ENCODE assay signal across 16 mouse cellular contexts in the genomic region with DNA sequence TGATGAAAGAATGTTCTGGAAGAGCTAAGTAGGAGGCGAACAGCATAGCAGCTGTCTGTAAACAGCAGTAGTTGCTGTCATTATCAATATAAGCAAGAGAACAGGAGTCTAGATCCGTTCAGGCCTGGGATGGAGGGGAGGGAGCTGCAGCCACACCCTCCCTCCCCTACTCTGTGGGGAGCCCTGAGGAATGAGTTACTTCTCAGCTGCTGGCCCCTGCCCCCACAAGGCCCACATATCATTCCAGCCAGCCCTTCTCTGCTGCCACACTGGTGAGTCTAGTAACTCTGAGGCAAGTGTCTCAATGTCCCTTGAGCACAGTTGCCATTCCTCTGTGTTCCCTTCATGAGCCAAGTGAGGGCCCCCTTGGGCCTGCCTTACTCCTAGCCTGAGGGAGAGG. TPM values are rescaled to one million over a fixed set of nuclear protein-coding genes. Genes with fewer than 3 reads are reported as not detected.
DNase-seq lines count a peak whose midpoint lies in the region; ATAC-seq and TF ChIP-seq lines count a peak whose summit lies in the region.
"Had no signal": no experiment of that assay in that cellular context is flagged by ENCODE, and none has a peak within 500 bp of the region (broad histone marks: within the 10 kb centered on the region; RNA-seq: fewer than 3 reads in every experiment).

No protein-coding gene starts in this region.

- ATAC-seq in midbrain, embryonic 14.5 days (ENCODE audit: low FRiP score, low TSS enrichment): no peak
- ATAC-seq in liver, postnatal 0 days: peak; percentile 49
- ATAC-seq: CD4-positive, CD25-positive, alpha-beta regulatory T cell, adult 4 months; intestine, embryonic 16.5 days had no signal

- H3K36me3 ChIP-seq in midbrain, embryonic 10.5 days: no peaks in the 10 kb centered on the region
- H3K36me3 ChIP-seq in midbrain, embryonic 14.5 days (ENCODE audit: control insufficient read depth, insufficient read depth, low read length): no peaks in the 10 kb centered on the region
- no peaks in the 10 kb centered on the region for H3K36me3 ChIP-seq in limb, embryonic 10.5 days
- no peaks in the 10 kb centered on the region for H3K36me3 ChIP-seq in liver, postnatal 0 days (replicated peaks; ENCODE audit: insufficient read depth, low read length)
- H3K36me3 ChIP-seq: embryonic facial prominence, embryonic 10.5 days; hindbrain, embryonic 13.5 days had no signal

- TF ChIP-seq EP300 in liver, postnatal 0 days (IDR thresholded peaks at IDR 0.05; ENCODE audit: low read depth): no peak

- H3K27ac ChIP-seq in midbrain, embryonic 10.5 days (replicated peaks): peak overlapping the region; percentile 63
- H3K27ac ChIP-seq in midbrain, embryonic 14.5 days (replicated peaks; ENCODE audit: low read depth, low read length): no peak overlapping the region
- peak overlapping the region; percentile 32 for H3K27ac ChIP-seq in limb, embryonic 10.5 days
- H3K27ac ChIP-seq in liver, postnatal 0 days (ENCODE audit: low read depth): peak overlapping the region; percentile 51; the same call in 1 of the 2 replicates
- H3K27ac ChIP-seq: hindbrain, embryonic 13.5 days had no signal

- no peak for DNase-seq in midbrain, embryonic 10.5 days (ENCODE audit: low spot score)
- no peak for DNase-seq in midbrain, embryonic 14.5 days
- peak; percentile 34 for DNase-seq in c-Kit-positive CD71-positive TER-119-negative erythroid progenitor cells, embryonic 14.5 days (ENCODE audit: low read depth)
- DNase-seq in limb, embryonic 10.5 days (ENCODE audit: low spot score): no peak
- DNase-seq in liver, postnatal 0 days: peak; percentile 31
- DNase-seq in testis, postnatal 10 days (ENCODE audit: low spot score): no peak
- no peak for DNase-seq in embryo, embryonic 9.5 days (ENCODE audit: extremely low spot score)
- DNase-seq: adrenal gland, postnatal 25 days; cerebellum, postnatal 14 days; kidney, postnatal 25 days; lung, adult 2 months; right cerebral cortex, postnatal 14 days had no signal

- peaks cover 13% of the 10 kb centered on the region for H3K4me1 ChIP-seq in midbrain, embryonic 10.5 days
- H3K4me1 ChIP-seq in midbrain, embryonic 14.5 days (ENCODE audit: control insufficient read depth, insufficient read depth, low read length): no peaks in the 10 kb centered on the region
- H3K4me1 ChIP-seq in limb, embryonic 10.5 days: peaks cover 7% of the 10 kb centered on the region
- peaks cover 17% of the 10 kb centered on the region for H3K4me1 ChIP-seq in liver, postnatal 0 days (ENCODE audit: insufficient read depth)

- H3K27me3 ChIP-seq in midbrain, embryonic 10.5 days (ENCODE audit: low read depth, poor library complexity, severe bottlenecking): no peaks in the 10 kb centered on the region
- no peaks in the 10 kb centered on the region for H3K27me3 ChIP-seq in midbrain, embryonic 14.5 days (ENCODE audit: control insufficient read depth, insufficient read depth, low read length)
- H3K27me3 ChIP-seq in limb, embryonic 10.5 days (ENCODE audit: low read depth, poor library complexity, severe bottlenecking): no peaks in the 10 kb centered on the region
- H3K27me3 ChIP-seq in liver, postnatal 0 days (ENCODE audit: insufficient read depth, low read length): no peaks in the 10 kb centered on the region
- H3K27me3 ChIP-seq: hindbrain, embryonic 13.5 days had no signal

- no peak overlapping the region for H3K4me2 ChIP-seq in midbrain, embryonic 14.5 days (ENCODE audit: low read length)
- H3K4me2 ChIP-seq in liver, postnatal 0 days (ENCODE audit: low read depth, low read length): peak overlapping the region; percentile 13; the same call in 1 of the 2 replicates
- H3K4me2 ChIP-seq: hindbrain, embryonic 13.5 days had no signal

- 0 out of 2 replicates have a peak, but pooled peaks cover 6% of the 10 kb centered on the region for H3K9me3 ChIP-seq in midbrain, embryonic 10.5 days (replicated peaks)
- H3K9me3 ChIP-seq in midbrain, embryonic 14.5 days (ENCODE audit: control insufficient read depth, low read length): no peaks in the 10 kb centered on the region
- H3K9me3 ChIP-seq in limb, embryonic 10.5 days (replicated peaks): no peaks in the 10 kb centered on the region
- H3K9me3 ChIP-seq in liver, postnatal 0 days (ENCODE audit: low read length): no peaks in the 10 kb centered on the region
- H3K9me3 ChIP-seq: hindbrain, embryonic 13.5 days had no signal

- no peak for TF ChIP-seq CTCF in liver, postnatal 0 days (IDR thresholded peaks at IDR 0.05; ENCODE audit: low read depth)

- no peak overlapping the region for H3K4me3 ChIP-seq in midbrain, embryonic 10.5 days
- no peak overlapping the region for H3K4me3 ChIP-seq in midbrain, embryonic 14.5 days (replicated peaks; ENCODE audit: low read depth, low read length)
- no peak overlapping the region for H3K4me3 ChIP-seq in limb, embryonic 10.5 days
- H3K4me3 ChIP-seq in liver, postnatal 0 days (ENCODE audit: low read depth, low read length): no peak overlapping the region
- H3K4me3 ChIP-seq: embryonic facial prominence, embryonic 10.5 days; hindbrain, embryonic 13.5 days had no signal

- 68% methylated on average over 2 of the region's 2 CpGs for WGBS in midbrain, embryonic 10.5 days
- WGBS in midbrain, embryonic 14.5 days: 71% methylated on average over 2 of the region's 2 CpGs
- 67% methylated on average over 2 of the region's 2 CpGs for WGBS in limb, embryonic 10.5 days
- 35% methylated on average over 2 of the region's 2 CpGs for WGBS in liver, postnatal 0 days (ENCODE audit: insufficient replicate concordance)

- H3K9ac ChIP-seq in midbrain, embryonic 14.5 days (replicated peaks; ENCODE audit: low read length): no peak overlapping the region
- H3K9ac ChIP-seq in liver, postnatal 0 days (replicated peaks): no peak overlapping the region
- H3K9ac ChIP-seq: hindbrain, embryonic 13.5 days had no signal

RNA-seq across cellular contexts. Expression of a gene that starts 26.2 kb away (rescaled TPM):
- polyA plus RNA-seq in midbrain, embryonic 10.5 days (2016; fragmentation: Nextera tagmentation; extraction: Ambion mirVana): 7.6 and 10.0 TPM in 2 replicates
- 22.4 and 27.3 TPM in 2 replicates for polyA plus RNA-seq in midbrain, embryonic 14.5 days (2014; fragmentation: Nextera tagmentation; extraction: Ambion mirVana)
- 6.4 and 8.2 TPM in 2 replicates for polyA plus RNA-seq in limb, embryonic 10.5 days (2016; fragmentation: Nextera tagmentation; extraction: Ambion mirVana)
- polyA plus RNA-seq in liver, postnatal 0 days (2015; fragmentation: Nextera tagmentation; extraction: Ambion mirVana): 0.26 and 0.32 TPM in 2 replicates

RNA-seq across cellular contexts. Expression of a gene that starts 51.4 kb away (rescaled TPM):
- polyA plus RNA-seq in midbrain, embryonic 10.5 days (2016; fragmentation: Nextera tagmentation; extraction: Ambion mirVana): 36.5 and 37.9 TPM in 2 replicates
- 28.3 and 35.7 TPM in 2 replicates for polyA plus RNA-seq in midbrain, embryonic 14.5 days (2014; fragmentation: Nextera tagmentation; extraction: Ambion mirVana)
- 41.4 and 48.6 TPM in 2 replicates for polyA plus RNA-seq in limb, embryonic 10.5 days (2016; fragmentation: Nextera tagmentation; extraction: Ambion mirVana)
- 5.1 and 5.4 TPM in 2 replicates for polyA plus RNA-seq in liver, postnatal 0 days (2015; fragmentation: Nextera tagmentation; extraction: Ambion mirVana)

Comparison
In these comparisons a context has a peak if more than half of its experiments do, and no peak if none do; other contexts are left out.
1. DNase-seq: peak in c-Kit-positive CD71-positive TER-119-negative erythroid progenitor cells, embryonic 14.5 days (single experiment) and liver, postnatal 0 days (single experiment); none in midbrain, embryonic 10.5 days (single experiment), midbrain, embryonic 14.5 days (single experiment), limb, embryonic 10.5 days (single experiment), testis, postnatal 10 days (single experiment) and embryo, embryonic 9.5 days (single experiment).